Mouse (Mus musculus): ENCODE measurements around the gene Ciart.

DNA sequence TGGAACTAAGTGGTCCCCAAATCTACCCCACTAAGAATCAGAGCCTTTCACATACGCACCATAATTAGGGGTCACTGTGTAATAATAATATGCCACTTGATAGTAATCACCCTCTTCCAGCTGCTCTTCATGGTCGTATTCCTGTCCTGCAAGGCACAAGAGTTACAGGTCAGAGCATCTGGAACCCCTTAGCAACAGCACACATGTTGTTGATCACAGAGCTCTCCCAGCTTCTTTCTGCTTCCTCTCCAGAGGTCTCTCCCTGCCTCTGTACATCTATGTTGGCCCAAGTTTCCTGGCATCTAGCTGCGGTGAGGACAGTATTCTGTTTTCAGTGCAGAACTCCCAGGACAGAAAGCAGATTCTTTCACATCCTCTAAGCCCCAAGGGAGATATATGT is 7.6 kb upstream of the Ciart start:
- no peak for TF ChIP-seq CTCF (IDR thresholded peaks at IDR 0.05; ENCODE audit: low read depth, low read length)
- TF ChIP-seq POLR2A (IDR thresholded peaks at IDR 0.05; ENCODE audit: insufficient read depth, low read length), result no peak
- TF ChIP-seq EP300 (IDR thresholded peaks at IDR 0.05; ENCODE audit: insufficient read depth, low read depth, low read length), result no peak

All from ES-Bruce4 (cell line).